Mouse (Mus musculus): ENCODE measurements around the gene Pklr.

DNA sequence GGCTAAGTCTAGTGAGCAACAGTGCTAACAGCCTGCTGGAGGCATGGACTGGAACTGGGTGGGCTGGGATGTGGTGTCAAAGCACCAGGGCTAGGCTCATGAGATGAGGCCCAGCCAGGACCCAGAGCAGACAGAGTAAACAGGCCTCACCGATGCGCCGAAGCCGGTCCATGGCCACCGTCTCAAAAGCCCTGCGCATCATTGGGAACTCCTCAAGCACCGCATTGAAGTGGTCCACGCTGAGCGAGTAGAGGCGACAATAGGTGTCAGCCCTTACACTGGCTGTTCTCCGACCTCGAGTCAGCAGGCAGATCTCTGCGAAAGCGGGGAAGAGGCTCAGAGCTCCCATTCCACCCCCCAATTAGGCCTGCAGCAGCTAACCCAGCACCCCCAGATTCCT is 12.6 kb downstream of the Pklr start:
- TF ChIP-seq GATA1 (IDR thresholded peaks at IDR 0.05; ENCODE audit: borderline replicate concordance, low read length) (no peak), CTCF (IDR thresholded peaks at IDR 0.05; ENCODE audit: low read depth, low read length) (no peak)
